Mouse (Mus musculus) left cerebral cortex, postnatal 14 days (tissue): Measurements from ENCODE around the gene Ugt1a10. TPM values are rescaled to one million over a fixed set of nuclear protein-coding genes. Genes with fewer than 3 reads are reported as not detected.

Source experiments
- DNase-seq, 2 experiments: peaks; one replicate each; pipeline ENCODE4 v3.0.0; 2021 to 2022; ENCODE audit warnings: low spot score in 2 of 2, mixed read lengths in 1 of 2
- intact Hi-C: fragments of 180-260 bp; cut with DNase I; formaldehyde crosslinking; loops from one replicate; pipeline ENCODE4 v1.15.1; 2025
- total RNA-seq, 2 experiments: library from RNA; stranded (reverse); gene quantifications; 2 replicates each; pipeline ENCODE4 v1.2.3; 2021

Gene Ugt1a10
- total RNA-seq, 2 experiments from 2014 or later, result not detected

DNA sequence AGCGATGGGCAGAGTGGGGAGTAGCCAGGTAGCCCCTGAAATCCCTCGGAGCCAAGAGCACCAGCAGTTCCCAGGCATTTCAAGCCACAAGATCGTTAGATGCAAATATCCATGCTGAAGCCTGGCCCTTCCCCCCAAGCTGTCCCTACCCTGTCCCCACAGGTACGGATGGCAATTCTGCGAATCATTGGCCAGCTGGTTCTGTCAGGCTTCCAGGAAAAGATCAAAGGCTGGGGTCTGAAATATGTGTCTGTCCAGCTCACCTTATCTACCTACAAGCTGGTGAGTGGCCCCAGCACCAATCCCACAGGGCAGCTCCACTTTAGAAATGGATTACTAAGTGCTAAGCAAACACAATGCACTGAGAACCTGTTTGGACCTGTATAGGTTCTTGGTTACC, 182.1 kb downstream of the Ugt1a10 start:
- no peak for DNase-seq

GRCm38 (mm10) chr1:88238771-88239170, 183.6 kb downstream of the Ugt1a10 start:
- intact Hi-C loops, result no loop called here
- no peak for DNase-seq

More for the DNA sequence above, 182.1 kb downstream of the Ugt1a10 start:
- intact Hi-C loops, result no loop called here

GRCm38 (mm10) chr1:88240072-88240471, 184.9 kb downstream of the Ugt1a10 start:
- DNase-seq, result no peak
- intact Hi-C loops, result no loop called here

- intact Hi-C loops, result no loop called here
- no peak for DNase-seq
Measured at GRCm38 (mm10) chr1:88240579-88240978, 185.4 kb downstream of the Ugt1a10 start.

- intact Hi-C loops, result no loop called here
- no peak for DNase-seq
Measured at GRCm38 (mm10) chr1:88243861-88244260, 188.7 kb downstream of the Ugt1a10 start.

DNA sequence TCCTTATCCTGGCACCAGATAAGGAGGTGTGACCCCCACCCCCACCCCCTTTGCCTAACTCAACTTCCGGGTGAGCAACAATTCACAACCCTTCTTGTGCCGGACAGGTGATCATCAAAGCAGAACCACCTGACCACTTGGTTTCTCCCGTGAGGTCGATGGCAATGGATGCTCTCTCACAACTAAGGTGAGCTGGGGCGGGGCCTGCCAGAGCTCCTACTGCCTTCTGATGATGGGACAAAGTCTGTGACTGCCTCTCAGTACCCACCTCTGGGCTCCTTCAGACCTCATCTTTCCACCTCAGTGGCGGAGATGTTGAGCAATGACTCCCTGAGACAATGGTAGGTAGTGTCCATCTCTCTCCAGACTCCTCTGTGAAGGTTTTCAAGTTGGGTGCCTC, 190.7 kb downstream of the Ugt1a10 start:
- DNase-seq, result no peak
- intact Hi-C loops, result no loop called here

DNA sequence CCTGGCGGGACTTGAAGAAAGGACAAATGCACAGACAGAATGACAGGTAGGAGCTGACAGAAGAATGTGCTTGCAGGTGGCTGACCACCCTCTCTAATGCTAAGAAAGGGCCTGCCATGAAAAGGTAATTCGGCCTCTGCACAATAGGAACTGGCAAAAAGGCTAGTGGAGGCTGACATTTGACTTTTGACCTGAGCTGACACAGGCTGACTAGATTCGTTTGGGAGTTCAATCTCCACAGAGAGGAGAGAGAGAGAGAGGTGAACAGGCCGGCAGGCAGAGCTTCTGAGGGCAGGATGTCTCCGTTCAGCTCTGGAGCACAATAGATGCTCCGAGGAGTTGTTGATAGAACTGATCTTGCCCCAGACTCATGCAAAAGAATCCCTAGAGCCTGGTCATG, 191.2 kb downstream of the Ugt1a10 start:
- intact Hi-C loops, result no loop called here
- no peak for DNase-seq

DNA sequence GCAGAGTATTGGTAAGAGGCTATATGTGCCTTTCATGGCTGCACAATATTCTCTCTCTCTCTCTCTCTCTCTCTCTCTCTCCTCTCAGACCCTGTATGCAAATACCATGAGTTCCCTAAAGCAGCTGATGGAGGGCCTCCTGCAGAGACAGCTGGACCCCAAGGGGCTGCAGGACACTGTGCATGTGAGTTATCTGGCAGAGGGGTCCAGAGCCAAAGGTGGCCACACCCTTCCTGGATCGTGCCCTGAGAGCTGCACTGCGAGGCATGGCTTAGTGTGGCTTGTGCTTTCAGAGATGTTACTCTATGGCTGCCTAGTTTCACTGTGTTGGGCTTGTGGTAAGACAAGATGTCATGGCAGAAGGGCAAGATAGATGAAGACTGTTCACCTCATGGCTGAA, 192.5 kb downstream of the Ugt1a10 start:
- no peak for DNase-seq
- intact Hi-C loops, result no loop called here

DNA sequence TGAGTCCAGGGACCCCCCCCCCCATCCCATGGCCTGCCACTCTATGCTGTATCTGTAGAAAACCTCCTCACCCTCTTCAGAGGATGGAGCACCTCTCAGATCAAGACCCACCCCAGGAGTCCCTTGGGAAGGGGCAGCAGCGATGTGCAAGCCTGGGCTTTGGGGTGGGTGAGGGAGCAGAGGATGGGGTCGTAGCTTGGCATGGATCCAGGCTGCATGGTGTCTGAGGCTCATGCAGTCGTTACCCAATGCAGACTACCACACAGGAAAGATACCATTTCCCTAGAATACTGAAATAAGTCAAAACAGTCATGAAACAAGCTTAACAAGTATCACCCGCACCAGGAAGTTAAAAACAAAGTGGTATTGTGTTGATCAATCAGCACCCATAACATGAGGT, 193.5 kb downstream of the Ugt1a10 start:
- intact Hi-C loops, result no loop called here
- DNase-seq, result no peak

GRCm38 (mm10) chr1:88249596-88249995, 194.4 kb downstream of the Ugt1a10 start:
- DNase-seq, result no peak
- intact Hi-C loops, result no loop called here

DNA sequence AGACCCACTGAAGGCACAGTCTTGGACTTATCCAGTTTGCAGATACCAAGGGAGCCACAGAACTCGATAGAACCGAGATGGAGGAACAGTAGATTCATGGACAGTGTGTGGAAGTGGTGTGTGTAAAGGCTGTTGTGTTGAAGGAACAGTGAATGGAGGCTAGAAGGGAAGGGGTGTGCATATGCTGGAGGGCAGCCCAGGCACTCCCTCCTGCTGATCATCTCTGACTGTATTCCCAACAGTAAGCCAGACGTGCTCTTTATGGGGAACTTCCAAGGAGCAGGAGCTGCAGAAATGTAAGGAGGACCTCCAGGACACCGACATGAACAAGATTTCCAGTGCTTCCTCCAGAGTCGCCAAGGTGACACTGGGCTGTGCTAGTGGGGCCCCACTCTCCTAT, 194.8 kb downstream of the Ugt1a10 start:
- intact Hi-C loops, result no loop called here
- no peak for DNase-seq

DNA sequence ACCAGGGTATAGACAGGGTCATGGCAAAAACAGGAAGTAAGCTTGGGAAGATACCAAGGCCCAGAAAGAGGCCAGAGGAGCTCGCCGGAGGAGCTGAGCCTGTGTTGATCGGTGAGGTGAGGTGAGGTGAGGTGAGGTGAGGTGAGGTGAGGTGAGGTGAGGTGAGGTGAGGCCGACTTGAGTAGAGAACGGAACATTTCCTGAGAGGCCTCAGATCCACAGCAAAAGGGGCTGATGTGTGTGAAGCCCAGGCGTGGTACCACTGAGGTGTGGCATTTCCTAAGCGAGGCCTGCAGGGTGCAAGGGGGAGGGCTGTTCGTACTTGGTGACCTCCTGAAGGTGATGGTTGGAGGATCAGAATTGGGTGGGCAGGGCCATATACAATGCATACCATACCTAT, 197.9 kb downstream of the Ugt1a10 start:
- intact Hi-C loops, result no loop called here
- DNase-seq, result no peak

GRCm38 (mm10) chr1:88253540-88253939, 198.4 kb downstream of the Ugt1a10 start:
- intact Hi-C loops, result no loop called here
- no peak for DNase-seq

- intact Hi-C loops, result no loop called here
- DNase-seq, result no peak
Measured at GRCm38 (mm10) chr1:88254793-88255465, 199.7 kb downstream of the Ugt1a10 start.

DNA sequence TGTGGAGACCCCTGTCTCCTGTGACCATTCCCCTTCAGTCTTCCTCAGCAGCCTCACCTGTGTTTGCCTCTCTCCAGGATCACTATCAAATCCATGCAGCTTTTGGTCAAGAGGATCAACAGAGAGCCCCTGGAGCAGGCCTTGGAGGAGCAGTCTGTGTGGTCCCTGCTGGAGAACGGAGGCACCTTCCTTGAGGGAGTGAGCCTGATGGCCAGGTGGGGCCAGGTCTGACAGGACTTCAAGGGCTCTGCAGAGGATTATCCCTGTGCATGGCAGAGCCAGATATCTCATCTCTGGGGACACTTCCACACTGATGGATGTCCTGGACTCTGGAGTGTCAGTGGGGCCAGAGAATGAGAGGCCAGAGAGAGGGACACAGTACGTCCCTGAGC, 200.3 kb downstream of the Ugt1a10 start:
- no peak for DNase-seq
- intact Hi-C loops, result no loop called here

DNA sequence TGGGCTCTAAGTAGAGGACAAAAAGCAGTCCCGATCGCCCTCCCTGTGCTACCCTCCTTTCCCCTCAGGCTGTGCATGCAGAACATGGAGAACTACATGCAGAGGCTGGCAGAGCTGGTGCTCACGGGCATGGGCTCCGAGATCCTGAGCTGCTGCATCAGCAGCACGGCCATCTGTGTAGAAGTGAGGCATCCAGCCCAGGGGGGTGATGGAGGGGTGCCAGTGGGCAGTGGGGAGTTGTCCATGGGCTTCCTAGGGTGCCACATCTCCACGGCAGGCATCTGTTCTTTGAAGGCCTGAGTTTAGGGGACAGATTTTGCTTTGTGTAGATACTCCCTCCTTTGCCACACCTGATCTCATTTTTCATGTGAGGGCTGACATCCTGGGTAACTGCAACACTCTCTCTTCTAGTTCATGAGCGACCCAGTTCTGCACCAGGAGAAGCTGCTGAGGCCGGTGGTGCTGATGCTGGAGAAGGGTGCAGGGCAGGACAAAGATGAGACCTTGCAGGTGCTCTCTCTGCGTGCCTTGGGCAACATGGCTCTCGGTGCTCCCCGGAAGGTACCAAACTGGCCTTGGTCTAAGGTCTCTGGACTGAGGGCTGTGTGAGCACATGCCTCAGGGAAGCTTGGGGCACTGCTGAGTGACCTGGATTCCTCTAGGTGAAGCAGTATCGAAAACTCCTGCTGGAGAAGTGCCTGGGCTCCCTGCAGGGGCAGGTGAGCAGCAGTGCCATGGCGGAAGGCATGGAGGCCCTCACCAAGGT, 201.0 kb downstream of the Ugt1a10 start:
- intact Hi-C loops, result no loop called here
- no peak for DNase-seq

DNA sequence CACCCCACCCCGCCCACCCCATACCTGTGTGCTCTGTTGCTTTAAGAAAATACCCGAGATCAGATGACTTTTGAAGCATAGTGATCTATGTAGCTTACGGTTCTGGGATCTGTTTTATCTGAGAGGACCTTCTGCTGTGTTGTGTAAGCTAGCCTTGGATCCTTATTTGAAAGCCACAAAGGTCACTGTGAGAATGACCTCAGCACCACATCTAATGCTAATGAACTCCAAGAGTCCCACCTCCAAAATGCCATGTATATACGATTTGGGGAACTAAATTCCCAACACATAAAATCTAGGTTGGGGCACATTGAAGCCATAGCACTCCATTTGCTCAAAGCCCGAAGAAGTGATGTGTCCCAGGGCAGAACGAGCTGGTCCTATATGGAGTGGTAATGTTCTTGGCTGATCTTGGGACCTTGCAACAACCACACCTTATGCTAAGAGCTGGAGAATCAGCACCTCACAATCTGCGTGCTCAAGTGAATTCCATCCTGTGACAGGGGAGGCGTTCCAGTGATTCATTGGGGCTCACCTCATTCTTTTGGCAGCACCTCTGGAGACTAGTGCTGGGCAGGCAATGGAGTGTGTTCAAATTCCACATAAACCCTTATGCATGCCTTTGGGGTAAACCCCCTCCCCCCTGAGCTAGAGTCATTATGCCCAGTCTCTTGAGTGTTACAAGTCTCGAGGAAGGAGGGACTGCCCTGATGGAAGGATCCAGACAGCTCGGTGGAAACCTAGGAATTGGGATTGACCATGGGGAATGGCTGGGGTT, 201.9 kb downstream of the Ugt1a10 start:
- no peak for DNase-seq
- intact Hi-C loops, result no loop called here

GRCm38 (mm10) chr1:88257681-88258080, 202.5 kb downstream of the Ugt1a10 start:
- intact Hi-C loops, result no loop called here
- no peak for DNase-seq

GRCm38 (mm10) chr1:88258361-88258760, 203.2 kb downstream of the Ugt1a10 start:
- no peak for DNase-seq
- intact Hi-C loops, result no loop called here

GRCm38 (mm10) chr1:88258881-88259642, 203.9 kb downstream of the Ugt1a10 start:
- intact Hi-C loops, result no loop called here
- DNase-seq, result no peak
